Mouse (Mus musculus) thymus, adult 2 months (tissue): ENCODE results near the gene Bmper. TPM values are rescaled to one million over a fixed set of nuclear protein-coding genes. Genes with fewer than 3 reads are reported as not detected.

Experiments
- DNase-seq: peaks from one replicate; pipeline ENCODE4 v3.0.0; 2021
- H3K27ac ChIP-seq: fragments of 200-500 bp; 2 replicates; pipeline ENCODE4 v1.5.1; 2012; ENCODE audit warnings: low read length, control low read depth; ENCODE audit not compliant: control insufficient read depth, insufficient read depth
- H3K27me3 ChIP-seq: fragments of 200-500 bp; 2 replicates; pipeline ENCODE4 v1.6.1; 2012; ENCODE audit warnings: mild to moderate bottlenecking, low read length, moderate library complexity, mixed read lengths; ENCODE audit not compliant: control insufficient read depth, insufficient read depth
- H3K36me3 ChIP-seq: fragments of 200-500 bp; 2 replicates; pipeline ENCODE4 v1.6.1; 2012; ENCODE audit warnings: mild to moderate bottlenecking, low read length, moderate library complexity; ENCODE audit not compliant: control insufficient read depth, insufficient read depth
- H3K4me1 ChIP-seq: fragments of 200-500 bp; replicated peaks from 2 replicates; pipeline ENCODE4 v1.6.1; 2012; ENCODE audit warnings: low read length; ENCODE audit not compliant: control insufficient read depth, insufficient read depth
- H3K4me3 ChIP-seq: fragments of 200-500 bp; 2 replicates; pipeline ENCODE4 v1.5.1; 2012; ENCODE audit warnings: mild to moderate bottlenecking, low read length, control low read depth, moderate library complexity; ENCODE audit not compliant: control insufficient read depth, insufficient read depth
- CTCF ChIP-seq: fragments of 200-500 bp; IDR thresholded peaks from 2 replicates; pipeline ENCODE4 v1.5.1; 2012; ENCODE audit warnings: mild to moderate bottlenecking, control low read depth, low read length, moderate library complexity, borderline replicate concordance; ENCODE audit not compliant: control insufficient read depth, poor library complexity, insufficient read depth; ENCODE audit errors: extremely low read depth
- POLR2A ChIP-seq: fragments of 200-500 bp; IDR thresholded peaks from 2 replicates; pipeline ENCODE4 v1.6.1; 2012; ENCODE audit warnings: mild to moderate bottlenecking, low read length, control low read depth, moderate library complexity; ENCODE audit not compliant: control insufficient read depth, poor library complexity, insufficient read depth; ENCODE audit errors: extremely low read depth
- WGBS: fragments of 180-500 bp; shearing (Covaris S2); methylation state at CpG from one replicate; pipeline ENCODE4 v1.1.7; 2018; 5-methylcytosine and 5-hydroxymethylcytosine counted together
- polyA plus RNA-seq: library from polyadenylated mRNA; depleted of rRNA; stranded (reverse); fragments of >200 nt; gene quantifications from 2 replicates; pipeline ENCODE4 v1.2.3, GENCODE M21; 2012

Bmper gene
- polyA plus RNA-seq, 1 experiment, result 0.40 TPM

GRCm38 (mm10) chr9:23261834-23262233 lies 39.0 kb downstream of the Bmper start:
- Histone ChIP-seq H3K27ac (no peak overlapping the region), H3K4me3 (no peak overlapping the region), H3K36me3 (no peaks in the 10 kb centered on the region), H3K4me1 (no peaks in the 10 kb centered on the region), H3K27me3 (no peaks in the 10 kb centered on the region)
- no peak for DNase-seq
- no peak for TF ChIP-seq POLR2A
- no peak for TF ChIP-seq CTCF
- WGBS, result 98% methylated on average over 3 of the region's 3 CpGs

GRCm38 (mm10) chr9:23262851-23263250 lies 40.0 kb downstream of the Bmper start:
- TF ChIP-seq POLR2A, result no peak
- no peak overlapping the region for H3K27ac ChIP-seq
- 92% methylated on average over 7 of the region's 7 CpGs for WGBS
- H3K4me1 ChIP-seq, result no peaks in the 10 kb centered on the region
- DNase-seq, result no peak
- H3K36me3 ChIP-seq, result no peaks in the 10 kb centered on the region
- H3K27me3 ChIP-seq, result no peaks in the 10 kb centered on the region
- no peak overlapping the region for H3K4me3 ChIP-seq

GRCm38 (mm10) chr9:23264471-23264870 lies 41.6 kb downstream of the Bmper start:
- no peak for TF ChIP-seq POLR2A
- TF ChIP-seq CTCF, result no peak
- Histone ChIP-seq H3K4me1 (no peaks in the 10 kb centered on the region), H3K4me3 (no peak overlapping the region), H3K36me3 (no peaks in the 10 kb centered on the region), H3K27me3 (no peaks in the 10 kb centered on the region), H3K27ac (no peak overlapping the region)
- DNase-seq, result no peak
- WGBS, result 98% methylated on average over 4 of the region's 4 CpGs

GRCm38 (mm10) chr9:23268609-23269008 lies 45.7 kb downstream of the Bmper start:
- H3K27me3 ChIP-seq, result no peaks in the 10 kb centered on the region
- no peak overlapping the region for H3K4me3 ChIP-seq
- H3K36me3 ChIP-seq, result no peaks in the 10 kb centered on the region
- 58% methylated on average over 7 of the region's 7 CpGs for WGBS
- H3K4me1 ChIP-seq, result no peaks in the 10 kb centered on the region
- no peak for DNase-seq
- TF ChIP-seq CTCF (no peak), POLR2A (no peak)
- H3K27ac ChIP-seq, result no peak overlapping the region

GRCm38 (mm10) chr9:23269087-23269486 lies 46.2 kb downstream of the Bmper start:
- DNase-seq, result no peak
- no peaks in the 10 kb centered on the region for H3K4me1 ChIP-seq
- 77% methylated on average over 2 of the region's 2 CpGs for WGBS
- H3K4me3 ChIP-seq, result no peak overlapping the region
- H3K36me3 ChIP-seq, result no peaks in the 10 kb centered on the region
- H3K27ac ChIP-seq, result no peak overlapping the region
- no peak for TF ChIP-seq POLR2A
- no peak for TF ChIP-seq CTCF
- H3K27me3 ChIP-seq, result no peaks in the 10 kb centered on the region

- no peaks in the 10 kb centered on the region for H3K27me3 ChIP-seq
- no peak overlapping the region for H3K4me3 ChIP-seq
- H3K4me1 ChIP-seq, result no peaks in the 10 kb centered on the region
- DNase-seq, result no peak
- no peak overlapping the region for H3K27ac ChIP-seq
- H3K36me3 ChIP-seq, result no peaks in the 10 kb centered on the region
- 65% methylated on average over 4 of the region's 4 CpGs for WGBS
- no peak for TF ChIP-seq POLR2A
- no peak for TF ChIP-seq CTCF
These were observed 53.4 kb downstream of the Bmper start for GRCm38 (mm10) chr9:23276244-23276643.

- DNase-seq, result no peak
- WGBS, result 94% methylated on average over 4 of the region's 4 CpGs
These were observed 62.1 kb downstream of the Bmper start for GRCm38 (mm10) chr9:23284940-23285460.

More at GRCm38 (mm10) chr9:23284940-23285460, 62.1 kb downstream of the Bmper start:
- Histone ChIP-seq H3K27me3 (no peaks in the 10 kb centered on the region), H3K27ac (no peak overlapping the region), H3K36me3 (no peaks in the 10 kb centered on the region), H3K4me1 (no peaks in the 10 kb centered on the region), H3K4me3 (no peak overlapping the region)
- no peak for TF ChIP-seq POLR2A
- TF ChIP-seq CTCF, result no peak
